Mouse (Mus musculus) testis, adult 2 months (tissue): ENCODE measurements around the gene Rgs7.

Experiments used
- CTCF ChIP-seq: fragments of 200-500 bp; IDR thresholded peaks from 2 replicates; pipeline ENCODE4 v1.5.1; 2012; ENCODE audit warnings: low read depth, mild to moderate bottlenecking, inconsistent platforms, low read length, moderate library complexity; ENCODE audit not compliant: control insufficient read depth, insufficient read depth, insufficient replicate concordance
- POLR2A ChIP-seq: fragments of 200-500 bp; IDR thresholded peaks from 2 replicates; pipeline ENCODE4 v1.6.1; 2012; ENCODE audit warnings: low read depth, mild to moderate bottlenecking, inconsistent platforms, low read length, moderate library complexity; ENCODE audit not compliant: control insufficient read depth

DNA sequence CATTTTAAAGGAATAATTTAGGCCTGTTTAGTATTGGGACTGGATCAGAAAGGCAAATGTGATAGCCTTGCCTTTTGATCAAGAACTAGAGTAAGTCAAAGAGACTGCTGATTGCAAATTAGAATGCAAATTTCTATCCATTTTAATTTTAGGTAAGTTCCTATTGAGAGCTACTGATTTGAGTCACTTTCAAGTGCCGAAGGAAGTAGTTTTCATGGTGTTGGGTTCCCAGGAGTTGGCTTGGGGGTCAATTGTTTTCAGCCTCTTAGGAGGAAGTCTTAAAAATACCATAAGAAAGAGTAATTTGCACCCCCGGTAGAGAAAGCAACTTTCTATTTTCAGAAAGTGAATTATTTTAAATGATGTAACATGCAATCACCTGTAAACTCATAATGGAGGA lies 285.3 kb downstream of the Rgs7 start:
- TF ChIP-seq CTCF (no peak), POLR2A (no peak)
